Mouse (Mus musculus) erythroid progenitor cell, adult 5-6 weeks (primary cell): ENCODE results near the gene Mgmt. TPM values are rescaled to one million over a fixed set of nuclear protein-coding genes. Genes with fewer than 3 reads are reported as not detected.

ENCODE experiments used
- ATAC-seq: replicated peaks from 2 replicates; pipeline ENCODE4 v1.8.0; 2016; ENCODE audit warnings: moderate number of reproducible peaks, mild to moderate bottlenecking, moderate TSS enrichment, inconsistent platforms; ENCODE audit not compliant: poor library complexity, low FRiP score, severe bottlenecking
- total RNA-seq, 2 experiments: library from RNA; stranded (forward) in 1 of 2; stranded (reverse) in 1 of 2; fragments of 150-400 nt in 1 of 2; fragments of 186-747, 209-891 nt in 1 of 2; gene quantifications; 2 replicates each; pipeline versions ENCODE4 v1.2.3 to v1.2.4; 2015 to 2017; ENCODE audit warnings: low replicate concordance in 2 of 2

Gene Mgmt
- total RNA-seq, 2 experiments from 2014 or later, result 0.83 TPM; not detected in 1

GRCm38 (mm10) chr7:137038946-137039320 is 144.5 kb downstream of the Mgmt start:
- ATAC-seq, result no peak

- ATAC-seq, result no peak
These were observed 146.2 kb downstream of the Mgmt start for GRCm38 (mm10) chr7:137040646-137041045.

DNA sequence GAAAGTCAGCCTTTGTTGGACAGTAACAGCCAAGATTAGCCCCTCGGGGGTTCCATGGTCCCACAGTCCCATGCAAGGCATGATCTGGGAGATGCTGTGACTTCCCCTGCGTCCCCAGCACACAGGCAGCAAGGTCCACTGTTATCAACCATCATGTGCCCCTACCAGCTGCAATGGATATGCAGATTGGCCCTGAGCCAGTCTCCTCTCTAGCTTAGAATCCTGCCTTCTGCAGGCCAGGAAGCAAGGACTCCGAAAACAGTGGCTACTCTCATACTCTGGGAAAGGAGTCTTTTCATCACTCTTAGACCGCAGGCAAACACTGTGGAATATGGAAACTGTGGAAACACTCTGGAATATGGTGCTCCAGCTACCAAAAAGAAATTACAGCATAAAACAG is 152.5 kb downstream of the Mgmt start:
- ATAC-seq, result no peak

GRCm38 (mm10) chr7:137048086-137048922 is 153.9 kb downstream of the Mgmt start:
- ATAC-seq, result no peak

DNA sequence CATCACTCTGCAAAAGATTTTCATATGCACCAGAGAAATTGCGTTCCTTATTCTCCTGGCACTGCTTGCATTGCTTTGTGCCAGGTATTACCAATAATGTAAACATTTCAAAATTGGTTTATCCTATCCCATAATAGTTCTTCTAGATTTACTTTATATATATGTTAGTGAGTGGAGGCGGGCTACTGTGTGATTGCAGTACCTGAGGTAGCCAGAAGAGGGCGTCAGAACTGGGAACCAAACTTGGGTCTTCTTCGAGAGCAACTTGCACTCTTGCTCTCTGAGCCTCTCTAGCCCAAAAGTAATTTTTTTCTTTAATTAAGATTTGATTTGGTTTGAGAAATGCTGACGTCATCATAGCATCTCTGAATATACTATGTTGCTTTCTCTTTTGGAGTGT is 159.9 kb downstream of the Mgmt start:
- ATAC-seq, result no peak

DNA sequence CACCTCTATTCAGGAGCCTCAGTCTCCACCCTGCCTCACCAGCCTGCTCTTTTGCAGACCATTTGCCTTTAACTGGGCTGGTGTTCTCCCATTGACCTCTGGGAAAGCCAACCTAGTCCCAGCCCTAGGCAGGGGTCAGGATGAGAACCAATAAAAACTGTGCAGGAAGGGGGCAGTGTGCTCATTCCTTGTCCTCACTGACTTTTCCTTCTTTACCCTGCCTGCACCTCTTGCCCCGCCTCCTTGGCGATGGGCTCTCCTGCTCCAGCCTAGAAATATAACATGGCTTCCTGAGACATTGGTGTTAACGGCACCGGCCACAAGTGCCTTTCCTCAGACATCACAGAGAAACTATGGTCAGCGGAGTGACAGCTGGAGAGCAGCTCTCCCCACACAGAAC is 161.7 kb downstream of the Mgmt start:
- no peak for ATAC-seq

- no peak for ATAC-seq
These were observed 166.1 kb downstream of the Mgmt start for GRCm38 (mm10) chr7:137060488-137060887.

GRCm38 (mm10) chr7:137061109-137061508 is 166.7 kb downstream of the Mgmt start:
- no peak for ATAC-seq

DNA sequence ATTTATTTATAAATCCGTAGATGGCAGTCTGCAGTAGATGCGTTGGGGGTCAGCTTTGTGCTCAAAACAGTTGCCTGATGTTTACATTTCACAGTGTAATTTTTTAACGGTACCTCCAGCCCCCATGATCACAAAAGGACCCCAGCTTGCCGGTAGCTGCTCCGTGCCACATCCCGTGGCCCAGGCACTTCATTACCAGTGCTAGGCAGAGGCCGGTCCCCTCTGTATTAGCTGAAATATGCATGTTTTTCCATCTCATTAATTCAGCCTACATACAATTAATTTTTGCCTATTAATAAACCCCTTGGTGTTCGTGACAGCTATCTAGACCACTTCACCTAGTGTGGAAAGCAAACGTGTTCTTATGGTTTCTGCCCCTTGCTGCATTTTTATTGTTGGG is 169.8 kb downstream of the Mgmt start:
- ATAC-seq, result no peak

DNA sequence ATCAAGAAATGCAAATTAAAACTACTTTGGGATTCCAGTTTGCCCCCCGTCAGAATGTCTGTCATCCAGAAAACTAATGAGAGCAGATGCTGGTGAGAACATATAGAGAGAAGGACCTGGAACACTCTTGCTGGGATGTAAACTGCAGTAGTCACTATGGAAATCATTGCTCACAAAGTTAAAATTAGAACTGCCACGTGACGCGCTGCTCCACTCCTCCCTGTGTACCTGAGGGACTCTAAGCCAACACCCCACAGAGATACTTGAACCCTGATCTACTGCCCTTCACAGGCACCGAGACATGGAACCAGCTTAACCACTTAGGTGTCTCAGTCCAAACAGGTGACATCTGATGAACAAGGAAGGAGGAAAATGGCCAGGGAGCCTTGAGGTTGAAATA is 171.0 kb downstream of the Mgmt start:
- ATAC-seq, result no peak

DNA sequence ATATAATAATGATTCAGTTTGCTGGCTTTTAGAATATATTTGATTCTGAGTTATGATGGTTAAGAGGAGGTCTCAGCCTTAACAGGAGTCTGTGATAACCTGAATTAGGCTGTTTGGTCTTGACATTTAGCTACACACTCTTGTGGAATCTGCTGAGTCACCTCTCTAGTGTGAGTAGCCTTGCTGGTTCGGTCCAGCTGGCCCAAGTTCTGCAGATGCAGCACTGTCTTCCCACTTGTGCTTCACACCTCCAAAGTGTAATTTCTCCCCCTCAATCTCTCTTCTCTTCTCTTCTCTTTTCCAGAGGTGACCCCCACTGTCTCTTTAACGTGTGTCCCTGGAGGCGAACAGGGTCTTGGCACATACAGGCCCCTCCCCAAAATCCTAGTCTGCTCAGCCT is 171.8 kb downstream of the Mgmt start:
- no peak for ATAC-seq

DNA sequence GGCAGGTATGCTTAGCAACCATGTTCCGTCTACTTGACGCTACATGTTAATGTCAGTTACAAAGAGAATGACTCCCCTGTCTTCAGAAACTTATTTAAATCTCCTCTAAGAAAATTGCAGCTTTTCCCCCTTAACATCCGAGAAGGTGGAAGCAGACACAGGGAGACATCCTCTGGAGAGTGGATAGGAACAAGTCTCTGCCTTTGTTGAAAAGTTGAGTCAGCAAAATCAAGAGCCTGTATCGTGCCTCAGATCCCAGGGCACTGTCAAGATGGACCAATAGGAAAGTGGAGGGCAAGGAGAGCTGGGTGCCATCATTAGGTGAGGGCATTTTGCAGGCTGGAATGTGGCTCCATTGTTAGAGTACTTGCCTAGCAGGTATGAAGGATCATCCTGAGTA is 172.6 kb downstream of the Mgmt start:
- no peak for ATAC-seq

- no peak for ATAC-seq
These were observed 173.3 kb downstream of the Mgmt start for GRCm38 (mm10) chr7:137067758-137068157.

- ATAC-seq, result no peak
These were observed 174.4 kb downstream of the Mgmt start for GRCm38 (mm10) chr7:137068796-137069195.

DNA sequence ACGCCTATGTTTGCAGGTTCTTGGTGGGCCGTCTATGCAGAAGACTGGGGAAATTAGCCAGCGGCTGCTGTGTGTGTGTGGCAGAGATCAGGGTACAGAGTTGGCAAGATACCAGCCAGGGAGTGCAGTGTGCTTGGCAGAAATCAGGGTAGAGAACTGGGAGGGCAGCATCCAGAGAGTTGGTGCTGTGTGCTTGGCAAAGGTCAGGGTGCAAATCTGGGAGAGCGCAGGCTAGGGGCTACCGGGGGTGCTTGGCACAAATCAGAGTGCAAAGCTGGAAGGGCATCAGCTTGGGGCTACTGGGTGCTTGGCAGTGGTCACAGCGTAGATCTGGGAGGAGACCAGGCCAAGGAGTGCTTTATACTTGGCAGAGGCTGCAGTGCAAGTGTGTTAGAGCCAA is 175.4 kb downstream of the Mgmt start:
- ATAC-seq, result no peak

DNA sequence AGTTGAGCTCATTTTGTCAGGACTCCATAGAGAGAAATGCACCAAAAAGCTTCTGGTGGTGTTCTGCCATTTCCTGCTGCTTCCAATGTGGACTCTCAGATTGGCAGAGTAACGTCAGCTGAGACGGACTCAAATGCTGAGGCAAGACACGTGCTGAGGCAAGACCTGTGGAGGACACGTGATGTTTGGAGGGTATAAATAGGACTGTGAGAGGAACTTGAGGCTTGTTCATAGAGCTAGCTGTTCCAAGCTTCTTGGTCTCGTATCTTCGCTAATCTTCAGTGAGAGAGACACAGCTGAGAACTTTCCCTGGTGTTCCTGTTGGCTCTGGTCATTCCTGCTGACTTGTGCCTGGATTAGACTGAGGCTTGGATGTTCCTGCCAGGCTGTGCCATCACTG is 176.9 kb downstream of the Mgmt start:
- no peak for ATAC-seq

DNA sequence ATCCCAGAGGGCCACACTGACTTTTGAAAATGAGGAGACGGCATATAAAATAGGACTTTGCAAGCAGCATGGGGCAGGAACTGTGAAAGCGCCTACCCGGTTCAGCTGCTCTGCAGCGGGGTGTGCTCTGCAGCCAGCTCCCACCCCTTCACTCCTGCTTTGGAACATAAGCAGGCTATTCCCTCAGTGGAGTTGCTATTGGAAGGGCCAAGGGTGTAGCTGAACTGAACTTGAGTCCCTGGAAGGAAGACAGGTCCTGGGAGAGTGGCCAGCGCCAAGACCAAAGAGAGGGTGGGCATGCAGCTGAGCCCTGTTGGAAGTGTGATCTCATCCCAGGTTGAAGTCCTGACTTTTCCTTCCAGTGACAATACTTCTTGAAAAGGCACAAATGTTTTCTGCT is 179.5 kb downstream of the Mgmt start:
- ATAC-seq, result no peak

GRCm38 (mm10) chr7:137074324-137074723 is 179.9 kb downstream of the Mgmt start:
- no peak for ATAC-seq

DNA sequence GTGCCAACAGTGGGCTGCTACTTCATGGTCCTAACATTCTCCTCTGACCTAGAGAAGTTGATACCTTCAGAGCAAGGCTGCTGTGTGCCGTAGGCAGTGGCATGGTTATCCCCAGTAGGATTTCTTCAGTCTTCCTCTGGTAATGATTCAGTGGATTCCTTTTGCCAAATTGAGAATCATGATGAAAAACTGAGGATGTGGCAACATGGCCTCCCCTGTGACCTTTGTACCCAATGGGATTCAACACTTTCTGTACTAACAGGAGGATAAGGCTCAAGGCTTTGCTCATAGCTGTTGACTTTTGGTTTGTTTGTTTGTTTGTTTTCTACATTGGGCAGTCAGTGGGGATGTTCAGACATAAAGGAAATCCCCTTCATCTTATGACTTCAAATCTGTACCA is 180.9 kb downstream of the Mgmt start:
- no peak for ATAC-seq

DNA sequence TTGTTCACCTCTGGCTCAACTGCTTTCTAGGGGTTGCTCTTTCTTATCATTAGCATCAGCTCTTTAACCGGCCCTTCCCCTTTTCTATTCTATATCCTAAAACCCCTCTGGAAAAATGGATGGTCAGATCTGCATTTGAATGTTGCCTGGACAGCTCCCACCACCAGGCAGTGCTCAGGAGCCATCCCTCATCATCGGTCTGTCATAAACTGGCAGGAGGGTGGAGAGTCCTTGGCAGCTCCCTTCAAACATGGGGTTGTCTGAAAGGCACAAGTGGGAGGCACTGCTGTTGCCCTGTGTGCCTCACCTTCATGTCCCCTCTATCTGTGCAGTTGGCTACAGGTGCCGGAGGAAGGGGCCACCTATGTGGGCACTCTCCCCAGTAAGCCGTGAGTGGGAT is 185.8 kb downstream of the Mgmt start:
- no peak for ATAC-seq

GRCm38 (mm10) chr7:137082171-137082570 is 187.8 kb downstream of the Mgmt start:
- no peak for ATAC-seq

GRCm38 (mm10) chr7:137084651-137085050 is 190.2 kb downstream of the Mgmt start:
- ATAC-seq, result no peak
